Mouse (Mus musculus) small intestine, adult 2 months (tissue): ENCODE measurements at regions not wholly inside any gene's neighbourhood (a gene's known extent, or its start where the extent isn't known, plus 50 kb on each side); places are given as distances from the start of the nearest gene placed in this dataset.

Experiments
- H3K27ac ChIP-seq: fragments of 200-500 bp; 2 replicates; pipeline ENCODE4 v1.5.1; 2012; ENCODE audit warnings: low read depth, low read length, control low read depth, inconsistent platforms; ENCODE audit not compliant: insufficient read depth
- H3K27me3 ChIP-seq: fragments of 200-500 bp; 2 replicates; pipeline ENCODE4 v1.6.1; 2012; ENCODE audit warnings: mild to moderate bottlenecking, moderate library complexity, low read length, inconsistent platforms; ENCODE audit not compliant: control insufficient read depth, insufficient read depth
- H3K36me3 ChIP-seq: fragments of 200-500 bp; 2 replicates; pipeline ENCODE4 v1.6.1; 2012; ENCODE audit warnings: mild to moderate bottlenecking, low read length, control low read depth, inconsistent platforms; ENCODE audit not compliant: control insufficient read depth, insufficient read depth
- H3K4me1 ChIP-seq: fragments of 200-500 bp; 2 replicates; pipeline ENCODE4 v1.6.1; 2012; ENCODE audit warnings: low read length, inconsistent platforms, mixed read lengths; ENCODE audit not compliant: control insufficient read depth, insufficient read depth, insufficient read length
- H3K4me3 ChIP-seq: fragments of 200-500 bp; 2 replicates; pipeline ENCODE4 v1.5.1; 2012; ENCODE audit warnings: low read depth, mild to moderate bottlenecking, control low read depth, inconsistent platforms, low read length, moderate library complexity
- CTCF ChIP-seq: fragments of 200-500 bp; IDR thresholded peaks from 2 replicates; pipeline ENCODE4 v1.5.1; 2012; ENCODE audit warnings: low read depth, mild to moderate bottlenecking, control low read depth, inconsistent platforms, low read length, moderate library complexity, mixed read lengths; ENCODE audit not compliant: insufficient replicate concordance, insufficient read length; ENCODE audit errors: extremely low read depth
- POLR2A ChIP-seq: fragments of 200-500 bp; IDR thresholded peaks from 2 replicates; pipeline ENCODE4 v1.6.1; 2012; ENCODE audit warnings: low read depth, mild to moderate bottlenecking, control low read depth, inconsistent platforms, low read length, moderate library complexity
- WGBS: fragments of 180-500 bp; shearing (Covaris S2); methylation state at CpG from one replicate; pipeline ENCODE4 v1.1.7; 2018; 5-methylcytosine and 5-hydroxymethylcytosine counted together

DNA sequence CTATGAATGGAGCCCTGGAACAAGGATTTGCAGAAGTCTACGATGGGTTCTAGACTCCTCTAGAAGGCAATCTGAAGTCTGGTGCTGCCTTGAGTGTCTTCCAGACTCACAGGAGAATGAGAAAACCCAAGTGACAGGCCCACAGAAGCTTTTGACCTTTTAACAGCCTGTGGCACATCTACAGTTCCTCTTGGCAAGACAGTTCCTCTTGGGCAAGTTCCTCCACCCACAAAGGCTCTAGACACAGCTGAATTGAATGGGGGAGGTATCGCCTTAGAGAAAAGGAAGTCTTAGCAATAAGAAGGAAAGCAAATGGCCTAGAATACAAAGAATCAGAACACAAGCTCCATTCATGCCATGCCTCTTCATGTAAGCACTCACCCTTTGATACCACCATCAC is 1402.3 kb upstream of the Lrrc6 start:
- Histone ChIP-seq H3K27me3 (no peaks in the 10 kb centered on the region), H3K4me1 (no peaks in the 10 kb centered on the region), H3K36me3 (no peaks in the 10 kb centered on the region), H3K4me3 (no peak overlapping the region), H3K27ac (no peak overlapping the region)
- TF ChIP-seq POLR2A, result no peak
- TF ChIP-seq CTCF, result no peak
- WGBS, result 74% methylated on average over 2 of the region's 2 CpGs

GRCm38 (mm10) chr15:67901191-67901601 is 1400.5 kb upstream of the Lrrc6 start:
- H3K27me3 ChIP-seq, result no peaks in the 10 kb centered on the region
- WGBS, result 75% methylated on average over 7 of the region's 7 CpGs

DNA sequence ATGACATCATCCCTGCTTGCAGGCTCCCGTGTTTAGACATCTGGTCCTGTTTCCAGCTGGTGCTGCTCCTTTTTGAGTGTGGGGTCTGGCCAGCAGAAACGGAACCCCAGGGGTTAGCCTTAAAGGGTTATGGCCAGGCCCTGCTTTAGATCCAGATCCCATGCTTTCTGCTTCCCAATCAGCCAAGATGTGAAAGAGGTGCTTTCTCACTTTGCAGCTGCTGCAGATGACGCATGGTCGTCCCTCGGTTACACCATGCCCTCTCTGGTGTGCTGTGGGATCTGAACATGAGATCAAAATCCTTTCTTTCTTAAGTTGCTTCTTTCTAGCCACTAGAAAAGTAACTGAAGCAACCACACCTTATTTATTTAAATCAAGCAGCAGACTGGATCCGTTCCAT is 1399.1 kb upstream of the Lrrc6 start:
- Histone ChIP-seq H3K4me3 (no peak overlapping the region), H3K4me1 (no peaks in the 10 kb centered on the region), H3K27me3 (no peaks in the 10 kb centered on the region), H3K36me3 (no peaks in the 10 kb centered on the region), H3K27ac (no peak overlapping the region)
- TF ChIP-seq POLR2A (no peak), CTCF (no peak)
- WGBS, result 75% methylated on average over 6 of the region's 6 CpGs

More at GRCm38 (mm10) chr15:67901191-67901601, 1400.5 kb upstream of the Lrrc6 start:
- Histone ChIP-seq H3K36me3 (no peaks in the 10 kb centered on the region), H3K4me3 (no peak overlapping the region), H3K4me1 (no peaks in the 10 kb centered on the region), H3K27ac (no peak overlapping the region)
- TF ChIP-seq CTCF (no peak), POLR2A (no peak)

GRCm38 (mm10) chr15:67898959-67899403 is 1398.3 kb upstream of the Lrrc6 start:
- 64% methylated on average over 3 of the region's 3 CpGs for WGBS
- Histone ChIP-seq H3K4me3 (no peak overlapping the region), H3K27me3 (no peaks in the 10 kb centered on the region), H3K27ac (no peak overlapping the region), H3K36me3 (no peaks in the 10 kb centered on the region), H3K4me1 (no peaks in the 10 kb centered on the region)
- TF ChIP-seq POLR2A (no peak), CTCF (no peak)

DNA sequence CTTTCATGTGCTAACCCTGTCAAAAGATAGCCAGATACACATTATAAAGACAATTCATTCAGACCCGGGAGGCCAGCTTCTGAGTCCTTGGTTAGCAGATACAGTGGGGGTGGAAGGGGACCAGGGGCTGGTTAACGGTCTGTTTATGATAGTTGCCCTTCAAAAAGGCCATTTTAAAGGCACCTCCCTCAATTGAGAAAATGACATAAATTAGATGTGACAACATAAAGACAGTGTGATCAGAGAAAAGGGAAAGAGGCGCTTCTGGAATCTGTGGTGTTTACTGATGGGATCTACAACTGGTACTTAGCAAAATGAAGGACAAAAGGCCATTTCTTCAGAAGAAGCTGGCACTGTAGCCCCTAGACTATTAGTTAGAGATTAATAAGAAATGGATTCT is 1391.4 kb upstream of the Lrrc6 start:
- Histone ChIP-seq H3K36me3 (no peaks in the 10 kb centered on the region), H3K4me3 (no peak overlapping the region), H3K27ac (no peak overlapping the region), H3K4me1 (no peaks in the 10 kb centered on the region), H3K27me3 (no peaks in the 10 kb centered on the region)
- TF ChIP-seq CTCF (no peak), POLR2A (no peak)
- 55% methylated on average over 3 of the region's 3 CpGs for WGBS

- 64% methylated on average over 3 of the region's 3 CpGs for WGBS
Observed at GRCm38 (mm10) chr15:67890612-67891304, 1390.0 kb upstream of the Lrrc6 start.

DNA sequence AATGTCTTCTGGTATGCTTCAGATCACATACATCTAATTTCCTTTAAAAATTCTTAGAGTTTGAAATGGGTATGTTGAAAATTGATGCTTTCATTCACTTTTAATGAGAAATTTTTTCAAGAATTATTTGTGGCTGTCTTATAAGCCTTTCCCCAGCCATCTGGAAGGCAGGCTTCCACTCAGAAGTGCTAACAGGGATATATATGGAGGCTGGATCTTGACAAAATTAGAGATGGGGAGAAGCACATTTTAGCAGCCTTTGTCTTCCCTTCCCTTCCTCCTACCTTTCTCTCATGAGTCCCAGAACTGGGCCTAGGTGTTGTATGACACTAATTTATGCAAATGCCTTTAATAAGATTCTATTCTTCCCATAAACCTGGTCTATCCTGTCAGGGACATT is 1387.8 kb upstream of the Lrrc6 start:
- no peaks in the 10 kb centered on the region for H3K36me3 ChIP-seq
- TF ChIP-seq CTCF (no peak), POLR2A (no peak)
- no peaks in the 10 kb centered on the region for H3K4me1 ChIP-seq

More at GRCm38 (mm10) chr15:67890612-67891304, 1390.0 kb upstream of the Lrrc6 start:
- Histone ChIP-seq H3K27me3 (no peaks in the 10 kb centered on the region), H3K36me3 (no peaks in the 10 kb centered on the region), H3K4me1 (no peaks in the 10 kb centered on the region), H3K4me3 (no peak overlapping the region), H3K27ac (no peak overlapping the region)
- TF ChIP-seq CTCF (no peak), POLR2A (no peak)

More for the DNA sequence above, 1387.8 kb upstream of the Lrrc6 start:
- no peaks in the 10 kb centered on the region for H3K27me3 ChIP-seq
- no peak overlapping the region for H3K4me3 ChIP-seq
- no peak overlapping the region for H3K27ac ChIP-seq
